Mouse (Mus musculus) lung, embryonic 15.5 days (tissue): ENCODE measurements around the gene 1700057G04Rik. TPM values are rescaled to one million over a fixed set of nuclear protein-coding genes. Genes with fewer than 3 reads are reported as not detected.

Experiments
- microRNA-seq: library from miRNA; unstranded; fragments of <30 nt; microRNA quantifications from one replicate; pipeline ENCODE4, GENCODE M21; 2016
- polyA plus RNA-seq: library from polyadenylated mRNA; unstranded; fragments of >200 nt; fragmentation: Nextera tagmentation; extraction: Ambion mirVana; gene quantifications from 2 replicates; pipeline ENCODE4 v1.2.1, GENCODE M21; 2015

1700057G04Rik gene
- polyA plus RNA-seq, 1 experiment from 2014 or later, result not detected

Small RNA genes within 50 kb of the gene (microRNA-seq; reads per million reads assigned to microRNA genes)
- gene Mir6386, result not detected

Other genes with a start within 250 kb of the 1700057G04Rik start
- not detected in 2 replicates for gene Plscr5, start 116.4 kb upstream of the 1700057G04Rik start, polyA plus RNA-seq
- gene Plscr1, start 59.6 kb upstream of the 1700057G04Rik start, polyA plus RNA-seq, result 33.7 and 37.6 TPM in 2 replicates
- 3.1 and 3.8 TPM in 2 replicates for gene Plscr2, start 33.8 kb upstream of the 1700057G04Rik start, polyA plus RNA-seq
- gene Plscr4, start 148.0 kb downstream of the 1700057G04Rik start, polyA plus RNA-seq, result 16.0 and 17.3 TPM in 2 replicates
- gene Plod2, start 232.8 kb downstream of the 1700057G04Rik start, polyA plus RNA-seq, result 48.4 and 49.0 TPM in 2 replicates